Mouse (Mus musculus) duodenum, adult 2 months (tissue): Measurements from ENCODE around the gene Dnajb13. TPM values are rescaled to one million over a fixed set of nuclear protein-coding genes. Genes with fewer than 3 reads are reported as not detected.

Experiments used
- polyA plus RNA-seq: library from polyadenylated mRNA; depleted of rRNA; stranded (reverse); fragments of >200 nt; gene quantifications from 2 replicates; pipeline ENCODE4 v1.2.3, GENCODE M21; 2012; ENCODE audit warnings: low replicate concordance; rRNA removed

Dnajb13 gene
- 0.36 TPM in 1 of 2 replicates, not detected in the other for polyA plus RNA-seq

DNA sequence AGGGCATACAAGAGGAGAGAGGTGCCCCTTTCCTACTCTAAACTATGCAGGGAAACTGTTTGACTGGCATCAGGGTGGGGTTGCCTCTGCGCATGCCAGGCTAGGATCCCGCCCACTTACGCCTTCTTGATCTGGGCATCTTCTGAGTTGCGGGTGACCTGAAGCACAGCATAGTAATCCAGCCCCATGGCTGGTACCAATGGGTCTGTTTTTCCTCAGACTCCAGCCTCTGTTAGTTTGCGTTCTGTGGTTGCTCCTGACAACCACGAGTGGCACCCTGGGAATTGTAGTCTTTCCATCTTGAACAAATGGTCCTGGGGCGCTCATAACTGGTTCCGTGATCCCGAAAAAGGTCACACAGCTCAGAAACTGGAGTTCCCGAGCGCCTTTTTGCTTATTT lies at the start of gene Dnajb13:
Dnajb13 (minus strand) TSS at position 388 of the 400 bp plus-strand sequence.

DNA sequence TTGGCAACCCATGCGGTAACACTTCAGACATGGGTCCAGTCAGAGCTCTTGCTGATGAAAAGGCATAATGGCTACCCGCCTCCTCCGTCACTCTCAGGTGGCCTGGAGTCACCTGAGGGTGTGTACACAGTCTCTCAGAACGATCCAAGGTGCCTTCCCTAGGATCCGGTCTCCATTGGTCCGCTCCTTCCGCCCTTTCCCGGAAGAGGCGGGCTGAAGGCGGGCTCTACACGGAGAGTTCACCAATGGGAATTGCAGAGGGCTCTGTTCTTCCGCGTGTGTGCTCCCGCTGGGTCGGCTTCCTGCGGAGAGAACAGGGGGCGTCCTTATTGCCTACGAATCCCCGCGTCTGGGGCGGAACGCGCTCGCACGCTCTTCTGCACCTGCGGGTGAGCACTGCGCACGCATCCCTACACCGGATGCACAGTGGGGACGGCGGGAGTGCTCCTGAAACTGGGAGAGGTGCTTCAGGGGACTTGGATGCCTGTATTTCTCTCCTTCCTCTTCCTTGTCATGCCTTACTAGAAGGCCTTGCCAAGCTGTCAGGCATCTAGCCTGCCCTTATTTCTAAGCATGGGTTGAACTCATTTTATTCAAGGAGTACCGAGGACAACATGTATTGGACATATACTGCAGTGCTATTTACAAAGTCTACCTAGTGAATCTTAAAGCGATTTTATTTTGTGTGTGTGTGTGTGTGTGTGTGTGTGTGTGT lies 22.2 kb upstream of the Dnajb13 start, which contains the start of gene Coa4:
Coa4 (plus strand) TSS at position 268 of the 715 bp plus-strand sequence.

DNA sequence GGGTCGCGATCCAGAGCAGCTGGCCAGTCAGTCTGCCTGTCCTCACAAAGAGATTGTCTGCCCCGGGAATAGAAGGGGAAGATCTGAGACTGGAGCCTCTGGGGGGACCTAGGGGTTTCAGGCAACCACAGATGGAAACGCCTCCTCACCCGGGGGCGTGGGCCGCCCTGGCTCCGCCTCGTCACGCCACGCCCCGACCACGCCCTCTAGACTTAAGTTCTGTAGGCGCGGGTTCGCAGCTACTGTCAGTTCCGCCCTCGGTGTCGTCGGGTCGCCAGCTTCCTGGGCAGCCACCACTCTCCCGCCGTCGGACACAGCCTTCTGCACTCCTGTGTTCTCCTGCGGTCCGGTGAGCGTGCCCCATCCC lies 21.7 kb downstream of the Dnajb13 start, which contains the start of gene Ucp2:
Ucp2 (plus strand) TSS at position 221 of the 367 bp plus-strand sequence.

DNA sequence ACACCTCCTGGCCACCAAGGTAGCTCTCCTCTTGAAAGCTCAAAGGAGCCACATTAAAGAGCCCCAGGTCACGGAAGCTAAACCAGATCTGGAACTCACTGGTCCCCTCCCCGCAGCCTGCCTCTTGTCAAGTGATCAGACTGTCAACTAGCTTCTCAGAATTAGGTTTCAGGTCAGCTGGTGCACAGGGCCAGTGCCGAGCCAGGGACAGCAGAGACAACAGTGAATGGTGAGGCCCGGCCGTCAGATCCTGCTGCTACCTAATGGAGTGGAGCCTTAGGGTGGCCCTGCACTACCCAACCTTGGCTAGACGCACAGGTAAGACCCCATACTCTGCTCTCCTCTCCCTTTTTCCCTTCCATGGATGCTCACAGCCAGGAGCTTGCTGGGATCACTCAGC lies 42.0 kb downstream of the Dnajb13 start, which contains the start of gene Ucp3:
Ucp3 (plus strand) TSS at position 214 of the 400 bp plus-strand sequence.

Other genes with a start within 250 kb of the Dnajb13 start
- 0.11 and 0.15 TPM in 2 replicates for gene P4ha3, start 229.4 kb downstream of the Dnajb13 start, polyA plus RNA-seq
- gene C2cd3, start 142.7 kb downstream of the Dnajb13 start, polyA plus RNA-seq = 8.4 and 18.8 TPM in 2 replicates
- gene Ppme1, start 142.7 kb downstream of the Dnajb13 start, polyA plus RNA-seq = 58.7 and 206 TPM in 2 replicates
- gene Ucp3, start 42.0 kb downstream of the Dnajb13 start, polyA plus RNA-seq = 0.41 TPM in 2 replicates
- gene Ucp2, start 21.6 kb downstream of the Dnajb13 start, polyA plus RNA-seq = 908 and 1,967 TPM in 2 replicates
- gene Coa4, start 22.1 kb upstream of the Dnajb13 start, polyA plus RNA-seq = 9.2 and 14.8 TPM in 2 replicates
- 26.5 and 34.5 TPM in 2 replicates for gene Rab6a, start 92.5 kb upstream of the Dnajb13 start, polyA plus RNA-seq
- gene Mrpl48, start 93.3 kb upstream of the Dnajb13 start, polyA plus RNA-seq = 4.8 and 5.2 TPM in 2 replicates
- 7.5 and 20.7 TPM in 2 replicates for gene Plekhb1, start 147.5 kb upstream of the Dnajb13 start, polyA plus RNA-seq
- gene Fam168a, start 191.7 kb upstream of the Dnajb13 start, polyA plus RNA-seq = 15.5 and 31.6 TPM in 2 replicates